Mouse (Mus musculus): Measurements from ENCODE around the gene Tmc7. TPM values are rescaled to one million over a fixed set of nuclear protein-coding genes. Genes with fewer than 3 reads are reported as not detected.

The Tmc7 gene
- not detected in 2 replicates for total RNA-seq (2012; rRNA removed)
- not detected for polyA plus RNA-seq (2012; ENCODE audit: insufficient read depth in 1 of 2, insufficient read length in 2 of 2, low read depth in 1 of 2, low replicate concordance in 2 of 2, missing spikeins in 1 of 2)

DNA sequence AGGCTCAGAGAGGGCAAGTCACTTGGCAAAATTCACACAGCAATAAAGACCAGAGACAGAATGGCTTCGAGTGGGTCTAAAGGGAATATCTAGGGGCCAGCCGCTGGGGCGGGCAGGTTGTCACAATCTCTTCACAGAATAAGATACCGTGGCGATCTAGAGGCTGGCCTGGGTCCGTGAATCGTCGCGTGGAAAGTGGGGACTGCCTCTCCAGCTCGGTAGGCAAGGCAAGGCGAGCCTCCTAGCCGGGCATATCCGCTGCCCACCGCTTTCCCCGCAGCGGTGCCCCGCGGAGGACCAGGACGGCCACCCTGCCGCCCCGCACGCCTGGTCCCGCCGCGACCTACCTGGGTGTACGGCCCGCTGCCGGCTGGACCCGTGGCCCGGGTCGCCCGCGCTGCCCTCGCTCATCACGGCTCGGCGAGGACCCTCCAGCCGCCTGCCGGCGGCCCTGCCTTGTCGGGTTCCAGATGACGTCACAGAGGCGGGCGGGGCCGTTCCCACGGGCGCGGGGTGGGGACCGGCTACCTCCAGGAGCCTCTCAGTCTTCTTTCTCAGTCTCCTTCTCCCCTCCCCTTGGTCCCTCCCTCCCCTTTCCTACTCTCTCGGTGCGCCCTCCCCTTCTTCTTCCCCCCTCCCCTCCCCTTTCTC lies at the start of gene Tmc7:
Gene Tmc7, minus strand, starts transcription at position 480 of the 651 bp plus-strand sequence.
- TF ChIP-seq TAL1 (IDR thresholded peaks at IDR 0.05; ENCODE audit: low read length), result no peak
- no peak for TF ChIP-seq MAX (IDR thresholded peaks at IDR 0.05; ENCODE audit: low read length)
- TF ChIP-seq POLR2AphosphoS2 (IDR thresholded peaks at IDR 0.05; ENCODE audit: low read length), result no peak
- TF ChIP-seq USF1 (IDR thresholded peaks at IDR 0.05; ENCODE audit: low read depth, low read length), result no peak
- TF ChIP-seq BHLHE40 (IDR thresholded peaks at IDR 0.05; ENCODE audit: borderline replicate concordance, low read depth, low read length), result no peak
- TF ChIP-seq TBP (IDR thresholded peaks at IDR 0.05; ENCODE audit: low read depth, low read length), result no peak
- TF ChIP-seq ZKSCAN1 (IDR thresholded peaks at IDR 0.05; ENCODE audit: low read depth, low read length), result no peak
- TF ChIP-seq ZMIZ1 (IDR thresholded peaks at IDR 0.05; ENCODE audit: low read depth, low read length), result no peak
- TF ChIP-seq MAZ (IDR thresholded peaks at IDR 0.05; ENCODE audit: low read depth, low read length), result no peak
- TF ChIP-seq POLR2AphosphoS5 (IDR thresholded peaks at IDR 0.05; ENCODE audit: borderline replicate concordance, low read depth, low read length), result no peak
- no peak for TF ChIP-seq RAD21 (IDR thresholded peaks at IDR 0.05; ENCODE audit: low read depth, low read length)
- no peak for TF ChIP-seq EP300 (IDR thresholded peaks at IDR 0.05; ENCODE audit: low read depth in 1 of 2, low read length in 2 of 2)
- TF ChIP-seq NRF1 (IDR thresholded peaks at IDR 0.05; ENCODE audit: insufficient read depth, low read depth, low read length, poor library complexity, severe bottlenecking), result no peak
- no peak for TF ChIP-seq TCF12 (IDR thresholded peaks at IDR 0.05; ENCODE audit: low read depth, low read length)
- TF ChIP-seq SMC3 (IDR thresholded peaks at IDR 0.05; ENCODE audit: low read depth, low read length), result no peak
- no peak for TF ChIP-seq HCFC1 (IDR thresholded peaks at IDR 0.05; ENCODE audit: low read depth, low read length)
- TF ChIP-seq GABPA (IDR thresholded peaks at IDR 0.05; ENCODE audit: low read depth, low read length), result no peak
- no peak within 1 kb of the TSS for H3K27ac ChIP-seq (ENCODE audit: control insufficient read depth, low read depth, low read length)
- H3K4me3 ChIP-seq (ENCODE audit: control insufficient read depth in 1 of 2, insufficient read depth in 1 of 2, low read depth in 2 of 2, low read length in 2 of 2), result no peak within 1 kb of the TSS
- no peak within 1 kb of the TSS for H3K9ac ChIP-seq (ENCODE audit: control insufficient read depth, low read depth, low read length, poor library complexity, severe bottlenecking)
- no peaks in the 10 kb centered on the region for H3K4me1 ChIP-seq (ENCODE audit: control insufficient read depth in 1 of 2, insufficient read depth in 2 of 2, low read length in 2 of 2)
- no peak for DNase-seq (ENCODE audit: low read depth, low spot score)
- H3K27me3 ChIP-seq (ENCODE audit: control insufficient read depth in 1 of 2, insufficient read depth in 2 of 2, low read length in 2 of 2), result no peaks in the 10 kb centered on the region
- H3K79me2 ChIP-seq (ENCODE audit: control insufficient read depth, insufficient read depth, low read length, poor library complexity), result no peaks in the 10 kb centered on the region
- no peaks in the 10 kb centered on the region for H3K9me3 ChIP-seq (replicated peaks; ENCODE audit: insufficient read depth, low read length)
- H3K36me3 ChIP-seq (ENCODE audit: control insufficient read depth in 1 of 2, insufficient read depth in 2 of 2, low read length in 2 of 2), result no peaks in the 10 kb centered on the region

DNA sequence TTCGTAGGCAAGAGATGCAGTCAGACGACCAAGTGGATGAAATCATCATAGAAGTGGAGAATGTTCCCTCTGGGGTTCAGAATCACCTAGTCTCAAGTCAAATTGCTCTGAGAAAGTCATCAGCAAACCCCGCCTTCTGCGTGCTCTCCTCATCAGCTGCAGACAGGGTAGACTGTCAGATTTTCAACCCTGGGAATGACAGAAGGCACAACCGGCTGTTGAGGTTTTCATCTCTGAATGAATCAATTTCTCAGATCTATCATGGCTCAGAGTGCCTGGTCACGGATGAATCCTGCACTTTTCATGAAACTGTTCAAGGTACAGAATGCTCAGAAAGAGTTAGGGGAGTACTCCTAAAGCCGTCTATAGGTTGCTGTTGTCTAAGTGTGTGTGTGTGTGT lies 49.4 kb upstream of the Tmc7 start:
- no peaks in the 10 kb centered on the region for H3K4me1 ChIP-seq (ENCODE audit: control insufficient read depth in 1 of 2, insufficient read depth in 2 of 2, low read length in 2 of 2)
- H3K36me3 ChIP-seq (ENCODE audit: control insufficient read depth in 1 of 2, insufficient read depth in 2 of 2, low read length in 2 of 2), result no peaks in the 10 kb centered on the region
- no peaks in the 10 kb centered on the region for H3K9me3 ChIP-seq (replicated peaks; ENCODE audit: insufficient read depth, low read length)
- H3K27ac ChIP-seq (ENCODE audit: control insufficient read depth, low read depth, low read length), result no peak overlapping the region
- no peak overlapping the region for H3K9ac ChIP-seq (ENCODE audit: control insufficient read depth, low read depth, low read length, poor library complexity, severe bottlenecking)
- no peaks in the 10 kb centered on the region for H3K79me2 ChIP-seq (ENCODE audit: control insufficient read depth, insufficient read depth, low read length, poor library complexity)
- DNase-seq (ENCODE audit: low read depth, low spot score), result no peak
- H3K4me3 ChIP-seq (ENCODE audit: control insufficient read depth in 1 of 2, insufficient read depth in 1 of 2, low read depth in 2 of 2, low read length in 2 of 2), result no peak overlapping the region
- peaks cover 0 to 2% of the 10 kb centered on the region in 2 experiments; a peak in 1 of 4 replicates for H3K27me3 ChIP-seq (ENCODE audit: control insufficient read depth in 1 of 2, insufficient read depth in 2 of 2, low read length in 2 of 2)
- TF ChIP-seq MAFK (IDR thresholded peaks at IDR 0.05; ENCODE audit: borderline replicate concordance, low read depth, low read length) (no peak), MAX (IDR thresholded peaks at IDR 0.05; ENCODE audit: low read length) (no peak), KAT2A (conservative IDR thresholded peaks at IDR 0.05; ENCODE audit: low read depth, low read length) (no peak), MYB (IDR thresholded peaks at IDR 0.05; ENCODE audit: low read depth, low read length) (no peak), CHD1 (IDR thresholded peaks at IDR 0.05; ENCODE audit: low read depth, low read length) (no peak), BHLHE40 (IDR thresholded peaks at IDR 0.05; ENCODE audit: borderline replicate concordance, low read depth, low read length) (no peak), ZKSCAN1 (IDR thresholded peaks at IDR 0.05; ENCODE audit: low read depth, low read length) (no peak), TAL1 (IDR thresholded peaks at IDR 0.05; ENCODE audit: low read length) (no peak), EP300 (IDR thresholded peaks at IDR 0.05; ENCODE audit: low read depth in 1 of 2, low read length in 2 of 2) (no peak), POLR2AphosphoS2 (IDR thresholded peaks at IDR 0.05; ENCODE audit: low read length) (no peak)

Data from MEL (cell line).